Mouse (Mus musculus): Measurements from ENCODE around the gene Ntm.

The Ntm gene

DNA sequence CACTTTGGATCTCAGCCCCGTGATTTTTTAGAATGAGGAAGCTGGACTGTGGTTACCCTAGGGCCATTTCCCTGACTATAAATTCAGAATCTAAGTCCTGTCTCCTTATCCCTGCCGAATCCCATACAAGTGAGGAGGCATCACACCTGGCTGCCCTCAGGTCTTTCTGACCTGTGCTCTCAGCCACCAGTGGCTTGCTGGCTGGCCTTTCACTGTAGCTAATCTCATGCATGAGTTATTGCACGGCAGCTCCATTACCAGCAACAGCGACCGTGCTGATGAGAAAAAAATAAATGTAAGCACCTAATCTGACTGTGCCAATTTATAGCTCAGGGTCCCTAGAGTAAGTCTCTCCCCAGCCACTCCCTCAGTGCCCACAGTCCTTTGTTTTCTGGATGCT, 81.3 kb downstream of the Ntm start:
- no peak for DNase-seq

DNA sequence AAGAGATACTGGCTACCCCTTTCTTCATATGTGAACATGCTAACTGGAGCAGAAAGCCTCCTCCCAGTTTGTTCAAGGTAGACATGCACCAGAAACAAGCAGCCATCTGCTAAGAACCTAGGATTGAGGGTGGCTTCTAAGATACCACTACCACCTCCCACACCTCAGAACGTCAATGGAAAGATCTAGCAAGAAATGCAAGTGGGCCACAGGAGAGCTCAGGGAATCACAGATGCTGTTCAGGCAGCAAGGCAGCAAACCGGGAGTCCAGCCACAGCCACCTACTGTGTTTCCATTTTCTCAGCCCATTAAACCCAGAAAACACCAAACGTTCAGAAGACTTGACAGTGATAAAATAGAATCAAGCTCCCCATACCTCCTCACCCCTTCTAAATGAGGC, 85.4 kb downstream of the Ntm start:
- DNase-seq: no peak

DNA sequence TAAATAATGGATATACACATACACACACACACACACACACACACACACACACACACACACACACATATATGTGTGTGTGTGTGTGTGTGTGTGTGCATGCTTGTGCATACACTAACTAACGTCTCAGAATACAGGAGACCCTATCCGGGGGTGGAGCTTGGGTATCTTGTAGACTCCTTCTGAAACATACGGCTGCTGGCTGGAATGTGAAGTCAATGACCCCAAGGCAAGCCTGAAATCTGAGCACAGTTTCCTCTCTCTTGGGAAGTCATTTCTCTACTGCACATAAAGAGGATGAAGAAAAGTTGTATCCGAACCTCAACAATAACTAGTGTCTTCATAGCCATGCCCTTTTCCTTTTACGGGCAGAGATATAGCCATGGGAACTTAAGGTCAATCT, 95.2 kb downstream of the Ntm start:
- DNase-seq: no peak

DNA sequence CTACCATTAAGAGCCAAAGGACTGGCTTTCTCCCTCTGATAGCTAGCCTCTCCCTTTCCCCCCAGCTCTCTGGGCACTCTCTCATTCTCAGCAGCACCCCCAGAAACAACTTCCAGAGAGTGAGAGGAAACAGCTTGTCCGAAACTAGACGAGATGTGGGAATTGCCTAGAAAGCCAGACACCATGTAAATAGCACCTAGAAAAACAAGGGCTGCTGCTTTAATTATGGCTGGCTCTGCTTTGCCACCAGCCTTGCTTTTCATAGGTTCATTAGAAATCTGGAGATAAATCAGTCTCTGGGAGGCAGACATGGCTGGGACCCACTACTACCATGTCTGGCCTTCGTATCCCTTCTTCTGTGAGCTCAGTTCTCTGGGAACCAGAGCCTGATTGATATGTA, 96.1 kb downstream of the Ntm start:
- DNase-seq: no peak

DNA sequence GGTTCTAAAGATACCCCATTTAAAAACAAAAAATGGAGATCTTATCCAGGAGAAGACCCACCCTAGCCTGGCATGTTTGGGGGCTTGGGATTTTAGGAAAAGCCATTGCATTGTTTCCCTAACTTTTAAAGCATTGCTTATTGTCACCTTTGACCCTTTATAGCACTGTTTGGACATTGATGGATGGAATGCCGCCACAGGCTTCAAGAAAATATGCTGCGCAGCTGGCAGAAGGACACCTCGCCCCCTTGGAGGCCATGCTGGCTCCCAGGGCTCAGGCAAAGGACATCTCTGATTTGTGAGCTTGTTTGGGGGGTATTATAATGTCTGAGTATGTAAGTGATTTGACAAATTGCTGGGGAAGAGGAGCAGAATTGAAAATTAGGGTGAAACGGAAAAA, 96.8 kb downstream of the Ntm start:
- no peak for DNase-seq

DNA sequence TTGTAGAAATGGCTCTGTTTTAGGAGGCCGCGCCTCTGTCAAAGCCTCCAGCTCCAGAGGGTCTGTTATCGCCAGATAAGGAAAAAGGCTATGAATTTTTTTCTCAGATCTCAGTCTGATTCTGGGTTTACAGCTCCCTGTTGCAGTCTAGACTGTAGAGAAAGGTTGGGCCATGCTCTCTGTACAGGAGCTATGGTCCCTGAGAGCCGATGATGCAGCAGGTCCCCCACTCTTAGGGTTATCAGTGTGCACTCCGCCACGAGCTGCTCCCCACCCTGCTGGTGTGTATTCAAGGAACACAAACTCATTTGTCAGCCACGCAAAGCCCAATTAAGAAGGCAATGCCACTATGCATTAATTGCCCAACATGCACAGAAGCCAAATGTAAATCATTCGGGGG, 97.4 kb downstream of the Ntm start:
- no peak for DNase-seq

DNA sequence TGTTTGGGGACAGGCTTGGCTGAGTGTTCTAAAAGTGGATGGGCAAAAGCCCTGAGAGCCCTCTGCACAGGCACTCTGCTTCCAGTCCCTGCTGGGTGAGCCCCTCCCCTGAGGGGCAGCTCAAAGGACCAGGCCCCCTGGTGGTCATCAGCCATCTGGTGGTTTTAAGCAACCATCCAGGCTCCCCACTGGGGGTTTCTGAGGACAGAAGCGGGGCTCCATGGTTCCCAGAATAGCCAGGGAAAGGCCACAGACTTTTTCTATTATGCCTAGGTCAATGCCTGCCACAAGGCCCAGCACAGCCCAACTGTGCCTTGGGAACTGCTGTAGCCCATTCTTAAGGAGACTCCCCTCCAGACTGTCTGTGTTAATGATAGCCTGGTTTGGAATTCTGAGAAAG, 98.1 kb downstream of the Ntm start:
- no peak for DNase-seq

DNA sequence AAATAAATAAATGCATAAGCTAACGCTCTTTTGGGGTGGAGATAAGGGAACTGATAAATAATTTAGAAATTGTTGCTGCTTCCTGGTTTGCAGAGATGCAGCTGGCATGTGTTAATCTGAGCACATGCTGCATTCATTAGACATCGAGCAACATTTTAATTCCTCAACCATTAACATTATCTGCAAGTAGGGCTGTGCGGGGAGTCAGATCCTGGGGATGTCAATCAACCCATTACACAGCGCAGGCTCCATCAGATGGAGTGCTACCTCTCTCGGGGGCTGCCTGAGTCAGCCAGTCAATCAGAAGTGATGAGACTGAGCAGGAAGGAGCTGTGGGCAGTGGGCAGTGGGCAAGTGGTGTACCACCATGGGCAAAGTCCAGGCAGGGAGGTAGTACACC, 100.5 kb downstream of the Ntm start:
- no peak for DNase-seq

DNA sequence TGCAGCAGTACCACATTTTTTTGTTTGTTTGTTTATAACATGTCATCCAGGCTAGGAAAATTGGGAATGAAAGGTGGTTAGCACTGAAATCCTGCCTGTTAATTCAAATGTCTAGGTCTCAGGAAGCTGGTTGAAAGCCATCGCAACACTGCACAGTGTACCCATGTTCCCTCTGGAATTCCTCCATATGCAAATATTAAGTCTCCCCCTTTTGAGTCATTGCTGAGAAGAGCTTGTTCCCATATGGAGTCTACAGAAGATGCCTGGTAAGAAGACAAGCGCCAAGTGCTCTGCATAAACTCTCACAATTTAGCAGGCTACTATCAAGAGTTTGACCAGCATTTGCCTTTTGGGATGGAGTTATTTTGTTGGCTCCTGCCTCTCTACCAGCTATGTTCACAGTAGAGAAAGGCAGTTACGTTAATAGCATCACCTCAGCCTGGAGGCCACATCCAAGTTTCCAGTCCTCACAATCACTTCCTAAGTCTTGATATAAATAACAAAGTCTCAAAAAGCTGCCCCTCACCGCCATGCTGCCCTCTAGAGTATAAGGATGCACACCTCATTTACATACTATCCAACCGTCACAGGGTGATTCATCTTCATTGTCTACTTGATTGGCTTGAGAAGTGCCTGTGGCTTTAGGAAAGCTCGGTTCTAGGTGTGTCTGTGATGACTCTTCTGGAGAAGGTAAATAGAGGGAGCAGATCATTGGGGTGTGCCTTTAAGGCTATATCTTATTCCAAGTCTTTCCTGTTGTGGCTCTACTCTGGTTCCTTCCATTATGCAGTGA, 103.5 kb downstream of the Ntm start:
- DNase-seq: no peak

DNA sequence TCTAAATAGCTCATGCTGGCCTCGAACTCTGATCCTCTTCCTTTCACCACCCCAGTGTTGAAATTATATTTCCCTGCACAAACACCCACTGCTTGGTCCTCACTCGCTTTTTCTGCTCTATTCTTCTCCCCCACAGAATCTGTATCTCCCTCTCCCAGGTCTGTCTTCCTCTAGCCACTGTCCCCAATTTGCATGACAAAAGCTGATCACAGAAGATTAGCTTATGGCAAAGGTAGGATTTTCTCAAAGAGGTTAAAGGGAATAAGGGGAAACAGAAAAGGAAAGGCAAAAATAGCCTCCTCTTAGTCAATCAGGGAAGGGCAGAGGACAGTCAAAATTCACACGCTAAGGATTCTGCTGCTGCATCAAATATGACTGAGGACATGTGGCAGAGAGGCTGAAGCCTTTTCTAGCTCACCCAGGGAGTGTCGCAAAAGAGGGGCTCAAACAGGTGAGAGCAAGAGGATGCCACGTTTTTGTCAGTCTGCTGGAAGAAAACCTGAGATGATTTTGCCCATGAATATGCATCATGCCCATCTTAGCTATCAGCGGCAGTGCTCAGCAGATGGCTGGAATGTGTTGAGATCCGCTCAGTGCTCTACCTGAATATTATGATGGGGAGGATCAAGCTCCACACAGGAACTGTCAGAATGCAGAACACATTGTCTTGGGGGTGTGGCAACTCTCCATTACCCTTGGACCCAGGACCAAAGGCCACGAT, 114.0 kb downstream of the Ntm start:
- no peak for DNase-seq

DNA sequence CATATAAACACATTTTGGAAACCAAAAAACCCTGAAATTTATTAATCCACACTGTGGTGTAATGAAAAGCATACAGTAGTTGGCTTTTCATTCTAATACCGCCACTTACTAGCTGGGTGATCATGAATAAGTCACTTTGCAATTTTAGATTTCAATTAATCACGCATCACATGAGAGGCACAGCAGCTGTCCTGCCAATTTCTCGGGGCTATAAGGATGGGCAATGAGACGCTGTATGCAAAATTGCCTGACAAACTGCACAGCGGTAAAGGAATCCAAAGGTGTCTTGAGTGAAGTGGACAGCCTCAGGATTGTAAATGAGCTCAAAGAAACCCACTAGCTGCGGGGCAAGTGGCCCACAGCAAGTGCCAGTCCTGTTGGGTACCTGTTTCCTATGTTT, 125.6 kb downstream of the Ntm start:
- no peak for DNase-seq

DNA sequence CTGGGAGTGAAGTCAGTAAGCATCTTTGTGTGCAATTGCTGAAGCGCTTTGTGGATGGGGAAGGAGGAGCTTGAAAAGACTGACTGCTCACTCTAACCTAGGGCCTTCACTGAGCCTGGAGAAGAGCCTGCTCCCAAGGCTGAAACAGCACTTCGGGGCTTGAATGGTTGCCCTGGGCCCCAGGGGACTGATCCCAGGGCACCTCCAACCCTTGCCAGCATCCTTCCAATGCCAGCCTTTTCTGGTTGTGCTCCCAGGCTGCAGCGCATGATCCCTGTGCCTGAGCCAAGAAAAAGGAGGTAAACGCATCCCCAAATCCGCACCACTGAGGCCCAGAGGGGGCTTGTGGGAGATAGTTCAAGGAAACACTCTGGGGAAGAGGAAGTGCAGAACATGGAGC, 128.0 kb downstream of the Ntm start:
- DNase-seq: no peak

DNA sequence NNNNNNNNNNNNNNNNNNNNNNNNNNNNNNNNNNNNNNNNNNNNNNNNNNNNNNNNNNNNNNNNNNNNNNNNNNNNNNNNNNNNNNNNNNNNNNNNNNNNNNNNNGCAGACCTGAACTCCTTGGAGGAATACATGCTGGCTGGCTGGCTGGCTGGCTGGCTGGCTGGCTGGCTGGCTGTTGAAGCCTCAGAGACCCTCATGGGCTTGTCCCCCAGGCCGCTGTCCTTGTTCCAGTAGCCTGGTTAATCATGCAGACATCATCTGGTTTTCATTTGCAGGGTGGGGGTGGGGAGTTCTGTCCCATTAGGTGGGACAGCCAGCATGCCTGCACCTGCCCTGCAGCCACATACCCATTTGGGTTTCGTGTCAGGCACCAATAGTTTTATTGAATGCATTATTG, 129.2 kb downstream of the Ntm start:
- no peak for DNase-seq

DNA sequence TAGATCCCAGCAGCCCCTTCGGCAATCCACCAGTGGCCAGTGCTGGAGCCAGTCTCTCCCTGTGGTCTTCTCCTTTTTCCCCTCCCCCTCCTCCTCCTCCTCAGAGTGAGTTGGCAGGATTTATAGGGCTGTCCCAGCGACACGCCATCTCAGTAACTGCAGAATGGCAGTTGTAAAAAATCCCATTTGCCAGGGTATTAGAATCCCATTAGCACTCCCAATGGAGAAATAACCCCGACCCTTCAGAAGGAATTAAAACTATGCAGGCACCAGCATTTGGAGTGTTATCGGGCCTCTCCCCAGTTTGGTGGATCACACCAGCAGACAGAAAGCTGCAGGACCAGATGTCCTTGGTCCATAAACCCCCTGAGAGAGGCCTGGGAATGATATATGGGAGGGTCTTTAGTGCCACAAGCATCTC, 135.7 kb downstream of the Ntm start:
- no peak for DNase-seq

DNA sequence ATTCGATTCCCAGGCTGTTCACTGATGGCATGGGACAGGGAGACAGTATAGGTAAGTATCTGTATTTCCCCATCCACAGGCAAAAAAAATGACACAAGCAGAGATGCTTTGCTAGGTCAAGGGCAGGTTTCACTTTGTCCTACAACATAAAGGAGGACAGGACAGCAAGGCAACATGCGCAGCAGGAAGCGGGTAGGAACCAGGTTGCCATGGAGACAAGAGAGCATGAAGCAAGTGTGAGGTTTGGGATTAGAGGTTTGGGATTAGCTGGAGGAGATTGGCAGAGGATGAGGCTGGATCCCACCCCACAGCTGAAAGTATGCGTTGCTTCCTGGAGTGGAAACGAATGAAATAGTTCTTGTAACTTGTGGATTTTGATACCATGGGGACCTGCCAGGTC, 137.7 kb downstream of the Ntm start:
- DNase-seq: no peak

DNA sequence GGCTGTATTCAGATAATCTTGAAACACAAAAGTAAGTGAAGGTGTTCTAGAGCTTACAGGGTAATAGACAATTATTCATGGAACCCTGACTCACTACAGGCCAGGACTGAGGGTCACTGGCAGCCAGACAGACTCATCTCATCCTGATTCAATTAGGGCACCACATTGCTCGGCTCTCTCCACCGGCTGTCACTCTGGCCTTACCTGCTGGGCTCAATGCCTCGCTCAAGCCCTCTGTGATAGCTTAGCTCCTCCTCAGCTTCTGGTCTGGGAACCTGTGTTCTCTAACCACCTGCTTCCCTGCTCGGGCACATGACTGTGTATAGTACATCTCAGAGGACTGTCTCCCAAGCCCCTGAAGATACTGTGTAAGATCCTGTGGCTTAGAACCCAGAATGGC, 139.2 kb downstream of the Ntm start:
- no peak for DNase-seq

DNA sequence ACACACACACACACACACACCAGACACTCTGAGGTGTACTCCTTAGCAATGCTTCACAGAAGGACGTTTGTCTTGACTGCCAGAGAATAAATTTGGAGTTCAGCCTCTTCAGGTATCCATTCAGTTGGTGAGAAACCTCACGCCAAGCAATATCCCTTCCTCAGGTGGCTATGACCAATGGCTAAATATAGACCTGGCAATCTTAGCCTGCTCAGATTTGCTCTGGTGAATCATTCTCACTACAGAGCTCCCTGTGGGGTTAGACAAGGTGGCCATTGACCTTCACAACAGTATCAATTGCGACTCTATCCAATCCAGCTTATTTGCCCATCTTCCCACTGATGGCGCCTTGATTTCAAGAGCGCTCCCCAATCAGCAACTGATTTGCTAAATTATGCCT, 150.3 kb downstream of the Ntm start:
- no peak for DNase-seq

DNA sequence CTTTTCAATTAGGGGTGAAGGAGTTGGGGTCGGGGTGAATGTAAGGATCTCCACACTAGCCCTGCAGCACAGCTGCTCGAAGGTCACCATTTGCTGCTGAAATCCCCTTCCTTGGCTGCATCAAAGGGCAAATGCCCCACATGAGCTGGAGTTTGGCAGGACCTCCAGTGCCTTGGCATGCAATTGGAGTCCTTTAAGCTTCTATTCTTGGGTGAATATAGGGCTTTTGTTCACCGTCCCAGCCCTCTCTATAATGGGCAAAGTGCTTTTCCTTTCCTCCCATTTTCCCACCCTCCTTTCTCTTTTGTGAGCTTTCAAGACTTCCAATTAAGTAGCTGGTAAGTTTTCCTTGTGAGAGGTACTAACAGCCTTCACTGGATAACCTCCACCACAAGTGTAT, 156.2 kb downstream of the Ntm start:
- DNase-seq: no peak

DNA sequence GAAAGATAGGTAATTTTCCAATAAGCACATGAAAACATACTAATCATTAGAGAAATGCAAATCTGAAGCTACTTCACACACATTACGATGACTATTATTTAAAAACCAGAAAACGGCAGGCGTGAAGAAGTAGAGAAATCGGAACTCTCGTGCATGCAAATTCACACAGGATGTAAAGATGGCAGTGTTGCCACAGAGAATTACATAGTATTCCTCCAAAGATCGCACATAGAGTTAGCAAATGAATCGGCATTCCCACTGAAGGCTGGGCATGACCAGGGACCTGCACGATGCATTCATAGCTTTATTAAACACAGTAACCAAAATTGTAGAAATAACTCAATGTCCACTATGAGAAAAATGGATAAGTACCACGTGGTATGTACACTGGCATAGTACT, 158.5 kb downstream of the Ntm start:
- no peak for DNase-seq

DNA sequence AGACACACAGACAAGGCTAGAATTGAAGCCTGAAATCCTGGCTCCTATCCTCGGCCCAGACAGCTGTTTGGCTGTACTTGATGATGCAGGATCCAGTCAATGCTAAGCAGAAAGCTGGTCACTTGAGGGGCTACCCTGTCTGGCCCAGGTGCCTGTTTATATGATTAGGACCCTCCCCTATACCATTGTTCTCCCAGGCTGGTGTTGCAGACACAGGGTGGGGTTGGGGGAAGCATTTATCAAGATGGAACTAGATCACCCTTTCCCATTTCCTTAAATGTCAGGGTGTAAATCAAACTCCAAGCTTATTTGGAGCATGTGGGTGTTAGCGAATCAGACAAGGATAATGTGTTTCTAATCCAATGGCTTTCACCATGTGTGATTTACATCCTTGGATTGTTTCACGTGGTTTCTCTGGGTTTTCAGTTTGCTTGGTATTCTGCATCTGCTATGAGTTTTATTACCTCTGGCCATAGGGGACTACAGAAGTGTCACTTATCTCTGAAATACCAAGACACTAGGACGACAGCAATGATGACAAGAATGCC, 159.1 kb downstream of the Ntm start:
- DNase-seq: no peak

DNA sequence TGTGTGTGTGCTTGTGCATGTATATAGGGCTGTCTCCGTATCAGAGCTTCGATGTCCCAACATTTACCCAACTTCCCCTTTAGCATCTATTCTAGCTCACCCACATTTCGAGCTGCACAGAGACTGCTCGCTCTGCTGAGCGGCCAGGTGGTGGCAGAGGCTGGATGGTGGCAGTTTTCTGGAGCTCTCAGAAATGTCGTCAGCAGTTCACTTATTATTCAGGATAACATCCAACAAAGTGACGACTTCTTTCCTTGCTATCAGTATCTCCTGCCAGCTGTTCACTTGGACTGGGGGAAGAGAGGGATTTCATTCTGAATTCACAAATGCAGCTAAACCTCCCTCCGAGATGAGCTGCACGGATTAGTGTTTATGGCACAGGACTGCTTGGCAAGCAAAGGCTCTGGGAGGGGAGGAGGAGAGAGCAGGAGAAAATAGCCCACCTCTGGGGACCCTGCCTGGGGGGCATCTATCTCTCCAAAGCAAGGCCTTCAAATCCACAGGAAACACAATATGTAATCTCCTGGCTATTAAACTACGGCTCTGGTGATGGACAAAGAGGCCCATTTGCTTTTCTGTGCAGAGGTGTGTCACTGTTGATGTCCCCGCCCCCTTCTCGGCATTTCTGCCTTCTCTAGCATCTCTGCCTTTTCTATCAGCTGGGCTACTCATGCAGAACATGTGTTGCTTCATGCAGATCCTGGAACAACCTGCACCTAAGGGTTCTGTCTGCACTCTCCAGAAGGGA, 159.8 kb downstream of the Ntm start:
- no peak for DNase-seq

DNA sequence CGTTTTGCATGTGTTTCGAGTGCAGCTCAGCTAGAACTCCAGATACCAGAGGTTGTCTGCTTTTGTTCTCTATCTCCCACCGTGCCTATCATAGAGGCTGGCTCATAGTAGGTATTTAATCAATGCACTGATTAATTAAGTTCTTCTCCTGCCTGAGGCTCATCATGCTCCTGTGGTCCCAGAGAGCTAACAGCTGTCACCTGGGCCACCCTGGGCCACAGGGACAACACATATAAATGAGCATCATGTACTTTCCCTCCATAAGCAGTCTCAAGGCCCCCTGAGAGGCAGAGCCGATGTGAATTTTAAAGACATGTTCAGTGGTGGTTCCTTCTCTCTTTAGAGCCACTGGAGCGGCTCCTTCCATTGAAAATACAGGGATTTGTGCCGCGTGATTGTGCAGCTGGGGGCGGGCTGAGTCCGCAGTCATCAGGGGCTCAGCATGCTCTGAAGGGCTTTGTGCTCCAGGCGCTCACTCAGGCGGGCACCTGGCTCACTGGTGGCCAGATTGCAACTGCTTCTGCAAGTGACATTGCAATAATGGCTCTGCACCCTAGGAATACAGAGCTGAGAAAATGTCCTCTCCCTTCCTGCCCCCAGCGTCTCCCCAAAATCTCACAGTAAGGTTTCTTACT, 160.8 kb downstream of the Ntm start:
- DNase-seq: no peak

DNA sequence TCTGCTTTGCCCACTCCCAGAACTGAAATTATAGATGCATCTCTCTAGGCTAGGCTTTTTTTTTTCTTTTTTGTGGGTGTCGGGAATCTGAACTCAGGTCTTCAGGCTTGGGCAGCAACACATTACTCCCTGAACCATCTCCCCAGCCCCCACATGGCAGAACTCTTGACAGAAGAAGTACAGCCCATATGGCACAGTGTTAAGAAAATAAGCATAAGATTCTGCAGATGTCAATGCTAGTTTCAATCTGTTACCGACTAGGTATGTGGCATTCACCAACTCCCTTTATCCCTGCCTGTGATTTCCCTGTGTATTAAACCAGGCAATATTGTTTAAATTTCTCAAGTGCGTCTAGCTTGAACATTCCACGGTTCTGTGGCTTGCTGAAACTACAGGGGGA, 166.7 kb downstream of the Ntm start:
- DNase-seq: no peak
